Mouse (Mus musculus) embryo, embryonic 11.5 days (tissue): ENCODE measurements around the gene Dmrt2.
A peak's percentile ranks its signal among the peaks of the same experiment; 100 is the strongest.

Experiments used
- DNase-seq: peaks from one replicate; pipeline ENCODE4 v3.0.0-alpha.2; 2012; ENCODE audit warnings: low read depth, low spot score

Gene Dmrt2

DNA sequence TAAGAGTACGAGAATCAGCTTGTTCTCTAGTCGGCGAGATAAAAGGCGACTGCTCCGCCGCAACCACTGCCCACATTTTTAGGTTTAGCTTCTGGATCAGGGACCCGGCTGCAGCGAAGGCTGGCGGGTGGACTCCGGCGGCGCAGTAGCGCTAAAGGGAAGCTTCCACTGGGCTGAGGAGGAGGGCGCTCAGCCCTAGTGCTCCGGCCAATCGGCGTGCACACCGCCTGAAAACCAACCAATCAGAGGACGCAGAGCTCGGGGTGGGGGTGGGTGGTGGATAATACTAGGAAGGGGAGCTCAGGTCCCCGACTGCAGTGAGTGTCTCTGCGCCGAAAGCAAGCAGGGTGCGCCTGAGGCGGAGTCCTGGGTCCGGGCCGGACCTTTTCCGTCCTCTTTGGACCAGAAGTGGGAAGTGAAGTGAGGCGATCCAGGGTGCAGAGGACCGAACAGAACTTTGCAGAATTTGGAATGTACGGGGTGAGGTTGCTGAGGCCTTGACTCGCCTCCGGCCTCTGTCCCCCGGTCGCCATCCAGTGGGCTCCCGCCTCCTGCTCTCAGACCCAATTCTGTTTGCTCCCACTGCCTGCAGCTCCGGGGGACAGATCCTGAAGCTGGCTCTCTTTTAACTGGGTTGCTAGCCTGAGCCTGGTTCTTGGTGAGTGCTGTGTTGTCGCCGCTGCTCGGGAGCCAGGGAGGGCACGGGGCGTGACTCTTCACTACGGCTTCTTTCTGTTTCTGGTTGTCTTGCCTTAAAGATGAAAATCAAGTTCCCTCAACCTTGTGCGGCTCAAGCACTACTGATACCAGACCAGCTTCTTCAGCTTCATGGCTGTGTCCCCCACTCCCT lies at the start of gene Dmrt2:
Dmrt2 (plus strand) TSS at position 311 of the 850 bp plus-strand sequence.
- DNase-seq, result peak; percentile 88

DNA sequence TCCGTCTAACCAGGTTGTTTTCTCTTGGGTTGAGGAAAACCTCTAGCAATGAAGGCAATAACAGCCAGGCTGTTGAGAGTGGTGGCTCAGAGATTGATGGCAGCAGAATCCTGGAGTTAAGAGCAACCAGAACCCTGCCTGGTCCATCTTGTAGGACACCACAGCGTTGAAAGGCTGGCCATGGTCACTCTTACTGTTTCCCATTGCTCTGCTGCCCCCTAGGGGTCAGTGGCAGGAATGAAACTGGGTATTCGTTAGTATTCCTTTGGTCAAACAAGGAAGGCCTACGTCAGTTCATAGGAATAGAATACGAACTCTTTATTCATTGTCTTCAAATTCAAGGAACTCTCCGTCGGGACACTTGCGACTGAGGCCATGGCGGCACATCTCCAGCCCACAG lies 43.7 kb upstream of the Dmrt2 start:
- DNase-seq, result peak; percentile 64

DNA sequence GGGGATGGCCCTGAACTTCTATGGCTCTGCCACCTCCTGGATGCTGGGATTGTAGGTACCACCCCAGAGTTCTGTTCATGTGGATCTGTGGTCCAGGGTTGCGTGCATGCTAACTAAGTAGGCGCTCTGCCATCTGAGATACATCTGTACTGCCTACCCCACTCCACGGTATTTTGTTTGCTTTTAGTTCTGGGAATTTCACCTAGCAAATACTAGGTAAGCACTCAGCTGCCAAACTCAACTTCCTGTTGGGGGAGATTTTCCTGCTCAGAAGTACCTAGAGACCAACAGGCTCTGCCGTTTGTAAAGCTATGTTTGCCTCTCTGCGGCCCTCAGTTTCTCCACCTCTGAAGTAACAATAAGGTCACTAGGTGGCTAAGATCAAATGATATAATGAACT lies 37.1 kb upstream of the Dmrt2 start:
- no peak for DNase-seq

DNA sequence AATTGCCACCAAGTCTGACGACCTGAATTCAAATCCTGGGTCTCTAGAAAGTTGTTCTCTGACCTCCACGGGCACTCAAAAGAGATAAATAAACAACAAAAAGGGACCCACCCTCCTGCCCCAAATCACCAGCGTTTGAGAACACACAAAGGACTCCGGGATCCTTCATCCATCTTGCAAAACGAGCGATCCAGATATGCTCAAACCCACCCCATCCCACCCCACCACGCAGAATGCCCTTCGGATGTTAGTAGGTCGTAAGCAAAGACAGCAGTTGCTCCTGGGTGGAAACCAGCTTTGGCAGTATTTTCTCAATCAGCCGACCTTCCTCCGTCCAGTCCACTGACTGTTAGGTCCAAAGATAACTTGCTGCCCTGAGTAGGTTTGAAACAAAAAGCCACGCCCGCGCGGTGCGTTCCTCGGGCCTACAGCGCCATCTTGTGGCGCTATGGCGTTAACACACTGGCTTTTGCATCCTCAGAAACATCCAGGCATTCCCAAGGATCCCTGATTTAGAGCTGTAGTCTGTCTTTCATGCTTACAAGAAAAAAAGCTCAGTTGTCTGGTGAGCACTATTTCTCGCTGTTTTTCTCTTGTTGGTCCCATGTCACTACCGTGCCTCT lies 36.5 kb upstream of the Dmrt2 start:
- peak; percentile 82 for DNase-seq

- no peak for DNase-seq
These were observed 33.3 kb upstream of the Dmrt2 start for GRCm38 (mm10) chr19:25638766-25639361.

- no peak for DNase-seq
These were observed 30.4 kb upstream of the Dmrt2 start for GRCm38 (mm10) chr19:25641786-25642185.

GRCm38 (mm10) chr19:25647136-25647535 lies 25.1 kb upstream of the Dmrt2 start:
- no peak for DNase-seq

DNA sequence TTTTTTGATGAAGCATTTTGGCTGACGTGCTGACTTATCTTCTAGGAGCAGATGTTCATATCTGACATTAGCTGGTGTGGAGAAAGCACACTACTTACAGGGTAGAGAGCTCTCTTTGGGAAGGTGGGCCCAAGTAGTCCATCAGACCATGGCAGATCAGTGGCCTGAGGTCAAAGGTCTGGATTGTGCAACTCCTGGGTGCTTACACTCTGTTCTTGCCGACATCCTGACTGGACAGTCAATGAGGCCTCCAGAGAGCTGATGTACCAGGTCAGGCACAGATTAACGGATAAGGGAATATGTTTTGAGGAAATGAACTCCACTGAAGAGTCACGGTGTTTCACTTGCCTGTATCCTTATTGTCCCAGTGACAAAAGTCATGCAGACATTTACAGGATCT lies 23.5 kb upstream of the Dmrt2 start:
- no peak for DNase-seq

GRCm38 (mm10) chr19:25650474-25650873 lies 21.7 kb upstream of the Dmrt2 start:
- no peak for DNase-seq

- no peak for DNase-seq
These were observed 19.7 kb upstream of the Dmrt2 start for GRCm38 (mm10) chr19:25652560-25652959.

GRCm38 (mm10) chr19:25654034-25654749 lies 18.0 kb upstream of the Dmrt2 start:
- DNase-seq, result no peak

GRCm38 (mm10) chr19:25665486-25666339 lies 6.5 kb upstream of the Dmrt2 start:
- no peak for DNase-seq

DNA sequence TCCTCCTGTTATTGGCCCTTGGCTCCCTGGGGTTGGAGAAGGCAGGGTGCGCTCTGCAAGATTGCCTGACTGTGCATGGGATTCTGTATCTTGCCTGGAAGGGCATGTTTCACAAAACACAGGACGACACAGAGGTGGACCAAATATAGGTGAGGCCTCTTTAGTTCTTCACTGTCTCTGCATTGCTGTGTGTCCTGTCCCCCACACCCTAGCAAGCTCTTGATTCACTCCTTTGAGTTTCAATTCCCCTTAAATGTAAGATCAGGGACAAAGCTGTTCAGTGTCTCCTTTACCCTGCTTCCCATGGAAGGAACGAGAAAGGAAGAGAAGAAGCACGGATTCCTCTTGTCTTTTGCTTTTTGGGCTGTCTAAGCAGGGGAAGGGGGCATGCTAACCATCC lies 4.4 kb upstream of the Dmrt2 start:
- no peak for DNase-seq

- no peak for DNase-seq
These were observed 2.5 kb upstream of the Dmrt2 start for GRCm38 (mm10) chr19:25669593-25670248.

- no peak for DNase-seq
These were observed 1.5 kb upstream of the Dmrt2 start for GRCm38 (mm10) chr19:25670571-25671285.

DNA sequence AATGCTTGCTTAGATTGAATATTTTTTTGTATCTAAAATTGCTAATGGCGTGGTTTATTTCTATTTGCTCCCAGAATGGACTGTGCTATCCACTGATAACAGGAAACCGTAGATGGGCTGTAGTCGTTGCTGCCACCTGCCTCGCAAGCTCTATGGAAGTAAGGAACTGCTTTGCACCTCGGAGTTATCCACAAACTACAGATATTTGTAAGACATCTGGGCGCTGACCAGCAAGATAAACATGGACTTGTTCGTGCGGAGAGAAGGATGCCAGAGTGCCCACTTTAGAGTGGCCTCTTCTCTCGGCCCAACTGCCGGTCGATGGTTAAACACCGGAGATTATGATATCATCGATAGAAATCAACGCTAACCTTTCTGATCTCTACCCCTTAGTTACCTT lies 530 bp upstream of the Dmrt2 start:
- no peak for DNase-seq

DNA sequence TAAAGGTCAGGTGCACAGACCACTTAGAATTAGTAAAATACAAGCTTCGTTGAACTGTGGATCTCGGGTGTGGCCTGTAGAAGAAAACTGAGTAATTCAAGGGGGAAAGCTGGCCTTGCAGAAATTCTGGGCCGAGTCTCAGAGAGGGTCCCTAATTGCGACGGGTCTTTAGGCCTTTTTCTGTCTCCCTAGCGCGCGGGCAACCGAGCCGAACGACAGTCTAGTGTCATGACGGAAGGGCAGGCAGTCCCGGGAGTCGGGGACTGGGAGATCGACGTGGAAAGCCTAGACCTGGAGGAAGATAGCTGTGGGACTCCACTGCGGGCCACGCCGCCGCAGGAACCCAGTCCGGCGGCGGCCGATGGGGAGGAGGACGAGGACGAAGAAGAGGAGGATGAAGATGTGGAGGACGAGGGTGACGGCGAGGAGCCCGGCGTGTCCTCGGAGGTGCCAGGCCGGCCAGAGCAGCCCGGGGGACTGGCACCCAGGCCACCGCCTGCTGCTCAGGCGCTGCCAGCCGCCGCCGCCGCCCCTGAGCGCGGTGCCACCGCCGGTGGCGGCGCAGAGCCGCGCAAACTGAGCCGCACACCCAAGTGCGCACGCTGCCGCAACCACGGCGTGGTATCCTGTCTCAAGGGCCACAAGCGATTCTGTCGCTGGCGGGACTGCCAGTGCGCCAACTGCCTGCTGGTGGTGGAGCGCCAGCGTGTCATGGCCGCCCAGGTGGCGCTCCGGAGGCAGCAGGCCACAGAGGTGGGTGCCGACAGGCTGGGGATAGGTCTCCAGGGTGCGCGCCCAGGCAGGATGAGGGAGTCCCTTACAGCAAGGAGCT lies 1.2 kb downstream of the Dmrt2 start:
- no peak for DNase-seq

GRCm38 (mm10) chr19:25674056-25674420 lies 1.8 kb downstream of the Dmrt2 start:
- no peak for DNase-seq

DNA sequence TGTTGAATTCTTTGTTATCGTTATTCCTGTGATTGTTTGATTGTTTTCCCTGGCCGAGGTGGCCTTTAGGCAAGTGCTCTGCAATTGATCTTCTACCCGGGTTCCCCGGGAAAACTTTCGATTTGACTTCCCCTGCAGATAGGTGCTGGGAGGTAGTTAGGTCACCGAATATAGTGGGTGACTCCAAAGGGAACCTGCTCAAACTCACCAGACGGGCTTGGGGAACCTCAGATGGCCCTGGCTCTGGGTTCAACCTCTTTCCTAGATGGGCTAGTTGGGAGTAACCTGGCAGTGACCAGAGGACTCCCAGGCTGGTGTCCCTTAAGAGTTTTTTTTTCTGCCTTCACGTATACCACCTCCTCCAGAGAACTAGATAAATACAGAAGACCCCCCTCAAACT lies 2.5 kb downstream of the Dmrt2 start:
- no peak for DNase-seq
